Mouse (Mus musculus) lung, adult 2 months (tissue): ENCODE results near the gene P2ry10. TPM values are rescaled to one million over a fixed set of nuclear protein-coding genes. Genes with fewer than 3 reads are reported as not detected.
"Not testable (repeated sequence)": the region's sequence is repeated elsewhere in the genome, so short reads cannot be mapped to it uniquely, and the experiment has no call there.

Source experiments
- DNase-seq: peaks from one replicate; pipeline ENCODE4 v3.0.0; 2022
- H3K4me1 ChIP-seq: fragments of 200-500 bp; 2 replicates; pipeline ENCODE4 v1.6.1; 2011; ENCODE audit warnings: low read length; ENCODE audit not compliant: control insufficient read depth, insufficient read depth
- H3K4me3 ChIP-seq: fragments of 200-500 bp; replicated peaks from 2 replicates; pipeline ENCODE3; 2011; ENCODE audit warnings: low read depth, mild to moderate bottlenecking, control low read depth, low read length; ENCODE audit errors: extremely low read depth
- CTCF ChIP-seq: fragments of 200-500 bp; IDR thresholded peaks from 2 replicates; pipeline ENCODE4 v1.5.1; 2011; ENCODE audit warnings: mild to moderate bottlenecking, low read length, control low read depth; ENCODE audit not compliant: insufficient read depth
- POLR2A ChIP-seq: fragments of 200-500 bp; IDR thresholded peaks from 2 replicates; pipeline ENCODE4 v1.6.1; 2011; ENCODE audit warnings: low read depth, mild to moderate bottlenecking, control low read depth, low read length, borderline replicate concordance; ENCODE audit errors: extremely low read depth
- WGBS: fragments of 180-500 bp; shearing (Covaris S2); methylation state at CpG from one replicate; pipeline ENCODE4 v1.1.7; 2018; 5-methylcytosine and 5-hydroxymethylcytosine counted together
- polyA plus RNA-seq: library from polyadenylated mRNA; depleted of rRNA; stranded (reverse); fragments of >200 nt; gene quantifications from 2 replicates; pipeline ENCODE4 v1.2.3, GENCODE M21; 2012; rRNA removed

The P2ry10 gene
- 1.3 and 1.8 TPM in 2 replicates for polyA plus RNA-seq

DNA sequence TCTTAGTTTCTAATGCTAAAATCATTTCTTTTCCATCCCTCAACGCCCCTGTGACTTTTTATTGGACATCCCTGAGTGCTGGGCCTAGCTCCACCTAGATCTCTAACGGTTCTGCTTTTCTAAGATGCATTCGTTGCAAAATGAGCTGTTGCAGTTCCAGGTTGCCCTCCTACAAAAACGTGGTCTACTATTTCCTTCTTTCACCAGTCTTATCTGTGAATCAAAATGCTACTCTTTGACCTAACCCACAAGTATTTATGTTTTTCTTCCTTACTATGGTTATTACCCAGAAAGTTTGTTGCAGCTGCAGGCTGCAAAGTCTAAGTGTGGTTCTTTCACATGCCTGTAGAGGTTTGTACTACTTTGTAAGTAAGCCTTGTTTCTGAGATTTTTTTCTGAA is at the start of gene P2ry10:
Gene P2ry10, plus strand, starts transcription at position 316 of the 400 bp plus-strand sequence.
- WGBS: 43% methylated on average over 4 of the region's 4 CpGs
- Histone ChIP-seq H3K4me1 (no peaks in the 10 kb centered on the region), H3K4me3 (no peak within 1 kb of the TSS)
- DNase-seq: no peak
- TF ChIP-seq POLR2A (no peak), CTCF (no peak)

DNA sequence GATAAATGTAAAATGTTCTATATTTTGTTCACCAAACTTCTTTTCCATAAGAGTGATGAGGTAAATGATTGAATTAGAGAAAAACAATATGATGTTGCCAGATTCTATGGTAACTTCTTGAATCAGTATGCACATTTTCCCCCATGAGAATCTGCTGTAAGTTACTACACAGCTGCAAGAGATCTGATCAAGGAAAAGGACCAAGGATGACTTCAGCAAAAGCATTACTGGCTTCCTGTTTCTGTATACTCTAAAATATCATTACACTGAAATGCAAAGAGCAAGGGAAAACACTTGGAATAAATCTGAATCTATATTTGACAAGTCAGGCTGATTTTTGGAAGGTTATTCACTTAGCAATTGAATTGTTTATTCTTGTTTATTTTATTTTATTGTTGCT is 49.1 kb upstream of the P2ry10 start:
- TF ChIP-seq POLR2A (no peak), CTCF (no peak)
- DNase-seq: no peak
- no peak overlapping the region for H3K4me3 ChIP-seq
- H3K4me1 ChIP-seq: no peaks in the 10 kb centered on the region

DNA sequence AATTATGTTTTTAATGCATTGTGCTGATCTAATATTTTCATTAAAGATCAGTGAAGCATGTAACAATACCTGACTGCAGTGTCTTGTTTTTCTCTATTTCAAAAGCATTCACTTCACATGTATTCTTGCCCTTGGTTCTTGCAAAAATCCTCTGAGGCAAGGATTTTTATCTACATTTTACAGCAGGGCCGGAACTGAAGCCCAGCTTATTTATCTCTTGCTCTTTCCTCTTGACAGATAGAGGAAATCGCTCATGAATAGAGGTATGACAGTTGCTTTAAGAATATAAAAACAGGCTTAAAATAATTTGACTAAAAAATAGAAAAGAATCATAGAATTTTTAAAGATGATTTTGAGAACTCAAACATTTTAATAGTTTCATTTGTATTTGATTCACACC is 48.7 kb upstream of the P2ry10 start:
- Histone ChIP-seq H3K4me1 (no peaks in the 10 kb centered on the region), H3K4me3 (no peak overlapping the region)
- TF ChIP-seq POLR2A: no peak
- DNase-seq: no peak
- 51% methylated on average over 2 of the region's 2 CpGs for WGBS

DNA sequence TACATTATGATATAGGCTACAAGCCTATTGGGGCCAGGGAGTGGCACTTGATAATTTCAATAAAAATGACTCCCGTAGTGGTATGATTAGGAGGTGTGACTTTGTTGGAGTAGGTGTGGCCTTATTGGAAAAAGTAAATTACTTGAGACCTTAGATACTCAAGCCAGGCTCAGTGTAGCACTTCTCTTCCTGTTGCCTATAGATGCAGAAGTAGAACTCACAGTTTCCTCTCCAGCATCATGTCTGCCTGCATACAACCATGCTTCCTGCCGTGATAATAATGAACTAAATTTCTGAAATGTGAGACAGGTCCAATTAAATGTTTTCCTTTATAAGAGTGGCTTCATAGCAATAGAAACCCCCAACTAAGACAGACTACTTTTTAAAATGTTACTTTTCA is 45.9 kb upstream of the P2ry10 start:
- no peak for DNase-seq
- WGBS: 79% methylated on average over 2 of the region's 2 CpGs
- TF ChIP-seq POLR2A (no peak), CTCF (no peak)
- Histone ChIP-seq H3K4me1 (no peaks in the 10 kb centered on the region), H3K4me3 (no peak overlapping the region)

DNA sequence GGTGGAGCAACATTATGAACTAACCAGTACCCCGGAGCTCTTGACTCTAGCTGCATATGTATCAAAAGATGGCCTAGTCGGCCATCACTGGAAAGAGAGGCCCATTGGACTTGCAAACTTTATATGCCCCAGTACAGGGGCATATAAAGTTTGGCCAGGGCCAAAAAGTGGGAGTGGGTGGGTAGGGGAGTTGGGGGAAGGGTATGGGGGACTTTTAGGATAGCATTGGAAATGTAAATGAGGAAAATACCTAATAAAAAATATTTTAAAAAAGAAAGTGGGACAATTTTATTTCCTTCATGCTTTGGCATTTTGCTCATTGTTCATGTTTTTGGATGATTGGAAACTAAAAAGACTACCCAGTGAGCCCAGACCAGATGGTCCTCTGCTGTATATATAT is 4.9 kb upstream of the P2ry10 start:
- not testable (repeated sequence) for H3K4me1 ChIP-seq, H3K4me3 ChIP-seq, DNase-seq
- 84% methylated on average over 2 of the region's 2 CpGs for WGBS

DNA sequence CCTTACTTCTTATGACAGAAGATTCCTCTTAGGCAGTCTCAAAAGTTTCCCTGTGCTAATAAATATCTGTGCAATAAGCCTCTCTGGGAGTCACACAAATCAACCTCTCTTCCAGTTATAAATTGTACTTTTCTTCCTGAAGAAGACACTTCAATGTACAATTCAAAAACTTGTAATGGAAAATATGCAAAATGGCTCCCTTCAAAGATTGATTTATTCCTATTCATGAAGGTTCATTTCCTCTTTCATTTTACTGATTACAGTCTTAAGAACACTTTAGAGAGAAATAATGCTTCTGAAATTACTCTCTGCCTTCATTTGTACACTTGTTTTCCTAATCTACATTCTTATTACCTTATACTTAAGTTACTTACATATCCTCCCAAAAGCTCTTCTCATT is 4.0 kb upstream of the P2ry10 start:
- no peak for DNase-seq
- no peaks in the 10 kb centered on the region for H3K4me1 ChIP-seq
- H3K4me3 ChIP-seq: no peak overlapping the region
- no peak for TF ChIP-seq CTCF
- TF ChIP-seq POLR2A: no peak

DNA sequence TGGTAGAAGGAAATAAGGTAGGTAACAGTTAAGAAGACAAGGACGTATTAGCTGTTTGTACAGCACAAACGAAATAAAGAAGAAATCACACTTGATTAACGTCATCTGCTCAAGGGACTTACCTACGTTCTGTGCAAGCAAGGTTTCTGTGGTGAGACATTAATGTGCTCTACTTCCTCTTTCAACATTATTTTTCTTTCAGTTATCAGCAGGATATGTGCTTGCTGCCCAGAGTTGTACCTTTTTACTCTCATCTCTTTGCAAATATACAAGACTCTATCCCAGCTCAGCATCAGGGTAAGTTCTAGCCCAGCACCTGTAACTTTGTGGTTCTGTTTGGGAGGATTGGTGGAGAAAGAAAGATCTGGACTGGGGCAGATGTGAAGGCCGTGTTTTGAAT is 839 bp downstream of the P2ry10 start:
- no peak for DNase-seq
- Histone ChIP-seq H3K4me3 (no peak overlapping the region), H3K4me1 (no peaks in the 10 kb centered on the region)
- TF ChIP-seq POLR2A: no peak
- no peak for TF ChIP-seq CTCF
- WGBS: 61% methylated on average over 5 of the region's 5 CpGs

DNA sequence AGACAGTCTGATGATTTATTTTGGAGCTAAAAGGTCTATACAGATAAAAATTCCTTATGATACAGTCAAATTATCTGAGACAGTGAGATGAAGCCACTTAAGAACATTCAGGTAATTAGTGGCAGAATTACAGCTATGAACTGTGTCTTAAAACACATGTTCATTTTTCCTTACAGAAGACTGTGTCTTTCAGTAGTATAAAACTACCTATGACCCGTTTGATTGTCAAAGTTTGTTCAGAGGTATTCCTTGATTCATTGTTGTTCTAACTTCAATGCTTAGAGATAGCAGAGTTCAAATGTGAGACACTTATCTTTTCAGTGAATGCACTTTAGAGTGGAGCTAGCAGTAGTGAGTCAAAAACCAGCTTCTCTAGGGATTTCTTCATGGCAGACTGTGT is 1.6 kb downstream of the P2ry10 start:
- Histone ChIP-seq H3K4me3 (no peak overlapping the region), H3K4me1 (no peaks in the 10 kb centered on the region)
- 60% methylated on average over 1 of the region's 1 CpGs for WGBS
- TF ChIP-seq CTCF (no peak), POLR2A (no peak)
- no peak for DNase-seq

DNA sequence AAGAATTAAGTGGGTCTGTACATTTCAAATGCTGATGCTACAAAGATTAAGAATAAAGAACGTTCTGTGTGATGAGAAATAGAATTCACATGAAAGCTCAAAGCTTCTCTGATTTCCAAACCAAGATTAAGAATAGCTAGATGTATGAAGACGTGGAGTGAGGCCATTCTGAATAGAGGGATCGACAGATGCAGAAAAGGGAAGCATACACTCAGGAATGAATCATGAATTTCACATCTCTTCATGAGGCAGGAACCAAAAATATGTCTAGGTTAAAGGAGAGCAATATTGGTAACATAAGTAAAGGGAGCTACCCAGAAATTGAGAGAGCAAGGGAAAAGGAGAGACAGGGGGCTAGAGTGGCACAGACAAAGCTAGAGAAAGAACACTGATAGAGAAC is 7.3 kb downstream of the P2ry10 start:
- DNase-seq: no peak
- 64% methylated on average over 3 of the region's 3 CpGs for WGBS
- Histone ChIP-seq H3K4me1 (no peaks in the 10 kb centered on the region), H3K4me3 (no peak overlapping the region)
- no peak for TF ChIP-seq CTCF
- TF ChIP-seq POLR2A: no peak

DNA sequence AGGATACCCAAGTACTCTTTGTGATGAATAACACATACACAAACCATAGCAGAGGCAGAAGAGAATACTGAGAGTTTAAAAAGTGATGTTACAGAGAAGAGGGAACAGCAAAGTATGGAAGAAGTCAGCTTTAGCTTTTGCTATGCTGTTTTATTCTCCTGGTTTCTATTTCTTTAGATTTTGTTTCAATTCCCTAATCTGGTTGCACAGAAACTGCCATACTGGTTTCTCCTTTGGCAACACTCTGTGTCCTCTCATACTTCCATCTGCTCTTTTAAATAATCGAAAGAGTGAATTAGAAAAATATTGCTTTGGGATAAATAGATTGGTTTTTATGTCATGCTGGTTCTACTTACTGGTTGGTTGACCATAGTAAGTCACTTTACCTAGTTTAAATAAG is 28.0 kb downstream of the P2ry10 start:
- no peaks in the 10 kb centered on the region for H3K4me1 ChIP-seq
- DNase-seq: no peak
- H3K4me3 ChIP-seq: no peak overlapping the region
- WGBS: 75% methylated on average over 1 of the region's 1 CpGs
- no peak for TF ChIP-seq CTCF

DNA sequence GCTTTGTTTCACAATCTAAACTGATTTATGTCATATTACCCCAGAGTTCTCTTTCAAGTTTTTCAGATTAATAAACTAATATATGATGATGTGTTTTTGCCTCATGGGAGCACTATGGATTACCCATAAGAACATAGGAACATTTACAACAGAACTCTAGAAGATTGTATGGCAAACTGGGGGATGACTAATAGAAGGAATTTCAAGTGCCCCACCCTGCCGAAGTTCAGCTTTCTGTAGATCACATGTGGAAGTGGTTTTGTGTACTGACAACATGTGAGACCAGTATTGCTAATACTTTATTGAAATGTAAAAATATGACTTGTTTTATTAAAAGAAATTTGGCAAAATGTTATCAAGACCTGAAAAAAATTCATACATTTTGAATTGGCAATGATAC is 28.7 kb downstream of the P2ry10 start:
- WGBS: 68% methylated on average over 1 of the region's 1 CpGs
- Histone ChIP-seq H3K4me1 (no peaks in the 10 kb centered on the region), H3K4me3 (no peak overlapping the region)
- no peak for DNase-seq
- TF ChIP-seq POLR2A: no peak
- no peak for TF ChIP-seq CTCF
